Mouse (Mus musculus) right cerebral cortex, postnatal 10 days (tissue): Measurements from ENCODE around the gene Tmem273.

ENCODE experiments used
- DNase-seq, 2 experiments: peaks; one replicate each; pipeline ENCODE4 v3.0.0; 2021; ENCODE audit warnings: low spot score in 2 of 2

Tmem273 gene

DNA sequence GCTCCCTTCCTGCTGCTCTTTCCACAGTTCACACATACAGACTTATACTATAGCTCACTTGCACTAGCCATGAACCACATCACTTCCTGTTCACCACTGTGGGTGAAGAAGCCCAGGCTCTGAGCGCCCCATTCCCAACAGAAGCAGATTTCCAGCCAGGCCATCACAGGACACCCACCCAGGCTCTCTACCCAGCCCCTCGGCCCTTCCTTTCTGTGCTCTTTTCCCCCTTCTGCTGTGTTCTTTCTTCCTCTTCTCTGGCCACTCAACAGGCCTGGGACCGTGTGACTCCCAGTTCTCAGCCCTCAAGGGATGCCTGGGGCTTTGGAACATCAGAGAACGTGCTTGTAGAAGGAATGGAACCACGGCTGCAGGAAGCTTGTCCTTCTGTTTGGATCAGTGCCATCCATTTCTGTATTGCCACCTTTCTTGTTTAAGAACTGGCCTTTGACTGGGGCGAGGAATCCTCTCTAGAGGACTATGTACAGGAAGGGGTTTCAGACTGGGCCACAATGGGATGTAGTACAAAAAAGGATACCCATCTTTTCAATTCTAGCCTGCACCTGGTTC, 73.3 kb downstream of the Tmem273 start:
- no peak for DNase-seq

DNA sequence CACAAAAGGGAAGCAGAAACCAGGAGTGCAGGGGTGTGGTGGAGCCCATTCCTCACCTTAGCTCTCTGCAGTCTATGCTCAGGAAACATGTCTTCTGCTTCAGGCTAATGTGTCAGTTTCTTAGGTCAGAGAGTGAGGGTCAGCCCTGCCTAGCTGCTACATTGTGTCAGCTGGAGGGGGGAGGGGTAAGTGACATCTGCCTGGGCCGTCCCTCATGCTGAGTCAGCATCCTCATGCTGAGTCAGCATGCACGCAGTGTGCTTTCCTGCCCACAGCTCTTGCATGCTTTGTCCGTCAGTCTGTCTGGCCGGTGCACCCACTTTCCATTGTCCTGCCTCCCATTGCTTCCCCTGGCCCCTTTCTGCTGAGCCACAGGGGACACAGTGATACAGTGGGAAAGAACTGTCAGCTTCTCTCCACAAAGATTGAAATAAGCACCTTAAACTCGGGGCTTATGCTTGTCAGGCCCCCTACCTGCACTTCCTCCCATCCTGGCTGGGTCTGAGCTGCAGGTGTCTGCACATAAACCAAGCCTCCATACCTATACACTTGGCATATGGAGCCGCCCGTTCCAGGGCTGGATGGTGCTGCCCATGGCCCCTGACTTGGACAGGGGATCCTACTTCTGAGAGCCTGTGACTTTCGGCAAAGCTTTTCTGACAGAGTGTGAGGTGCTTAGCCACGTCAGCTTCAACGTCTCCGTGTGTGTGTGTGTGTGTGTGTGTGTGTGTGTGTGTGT, 74.2 kb downstream of the Tmem273 start:
- DNase-seq, result no peak

DNA sequence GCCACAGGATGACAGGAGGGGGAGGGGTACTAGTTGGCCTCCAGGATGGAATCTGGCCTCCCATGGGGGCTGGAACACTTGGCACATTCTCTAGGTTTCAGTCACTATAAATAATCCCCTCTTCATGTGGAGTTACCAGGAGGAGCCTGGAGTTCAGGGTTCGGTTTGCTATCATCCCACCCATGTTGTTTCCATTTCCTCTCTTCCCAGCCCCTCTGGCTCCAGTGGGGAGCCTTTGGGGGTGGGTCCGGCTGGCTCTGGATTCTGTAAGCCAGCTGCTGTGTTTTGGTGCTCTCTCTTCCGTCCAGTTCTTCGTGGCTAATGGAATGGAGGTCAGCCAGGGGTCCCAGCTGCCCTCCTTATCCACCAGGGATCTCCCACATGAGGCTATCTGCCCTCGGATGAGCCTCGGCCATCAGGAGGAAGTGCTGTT, 75.4 kb downstream of the Tmem273 start:
- no peak for DNase-seq

DNA sequence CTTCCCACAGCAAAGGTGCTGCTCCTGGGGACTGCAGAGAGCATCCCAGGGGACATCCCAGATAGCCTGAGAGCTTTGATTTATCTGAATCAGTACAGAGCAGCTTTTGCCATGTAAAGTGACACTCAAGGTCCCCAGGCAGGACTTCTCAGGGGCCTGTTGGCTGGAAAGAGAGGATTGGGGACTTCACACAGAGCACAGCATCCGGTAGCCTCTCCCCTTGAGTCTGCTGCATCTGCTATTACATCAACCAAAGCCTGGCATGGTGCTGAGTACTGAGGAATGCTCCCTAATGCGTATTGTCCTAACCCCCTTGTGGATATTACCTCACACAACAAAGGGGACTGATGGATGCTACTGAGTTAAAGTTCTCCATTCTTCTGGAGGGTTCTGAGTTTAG, 75.9 kb downstream of the Tmem273 start:
- DNase-seq, result no peak

DNA sequence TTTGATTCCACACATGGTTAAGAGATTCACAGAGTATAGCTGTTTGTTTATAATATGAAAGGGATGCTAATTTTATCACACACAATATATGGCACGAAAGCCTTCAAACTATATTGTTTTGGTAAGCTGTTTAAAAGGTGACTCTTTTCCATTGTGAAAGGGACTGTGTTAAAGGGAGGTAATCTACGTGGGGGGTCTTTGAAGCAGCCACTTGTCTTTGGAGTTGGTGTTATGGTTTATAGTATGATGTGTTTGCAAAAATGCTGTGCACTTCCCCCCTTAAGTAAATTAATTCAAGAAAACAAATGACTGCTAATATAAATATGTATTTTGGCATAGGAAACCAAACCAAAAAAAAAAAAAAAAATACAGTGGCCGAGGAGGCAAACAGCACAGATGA, 79.6 kb downstream of the Tmem273 start:
- no peak for DNase-seq
